Mouse (Mus musculus) urinary bladder, postnatal 14 days (tissue): ENCODE results near the gene Dctn3.
"Not testable (repeated sequence)": the region's sequence is repeated elsewhere in the genome, so short reads cannot be mapped to it uniquely, and the experiment has no call there.

ENCODE experiments used
- DNase-seq: peaks from one replicate; pipeline ENCODE4 v3.0.0; 2021; ENCODE audit warnings: low spot score

The Dctn3 gene

GRCm38 (mm10) chr4:41738256-41738603 lies 15.3 kb upstream of the Dctn3 start:
- no peak for DNase-seq

GRCm38 (mm10) chr4:41737602-41738255 lies 14.8 kb upstream of the Dctn3 start:
- peak; percentile 78 for DNase-seq

- DNase-seq: no peak
These were observed 8.2 kb upstream of the Dctn3 start, which contains the start of gene Arid3c for GRCm38 (mm10) chr4:41731052-41731765. TSS of gene Arid3c (minus strand) at chr4:41731142.

GRCm38 (mm10) chr4:41726826-41727621 lies 4.1 kb upstream of the Dctn3 start:
- no peak for DNase-seq

- DNase-seq: no peak
These were observed 6.1 kb downstream of the Dctn3 start for GRCm38 (mm10) chr4:41716834-41717233.

- DNase-seq: no peak
These were observed 7.4 kb downstream of the Dctn3 start for GRCm38 (mm10) chr4:41715596-41715995.

GRCm38 (mm10) chr4:41715082-41715481 lies 7.9 kb downstream of the Dctn3 start:
- no peak for DNase-seq

GRCm38 (mm10) chr4:41714276-41714675 lies 8.7 kb downstream of the Dctn3 start:
- peak; percentile 70 for DNase-seq

- peak; percentile 80 for DNase-seq
These were observed 9.5 kb downstream of the Dctn3 start, which contains the start of gene Rpp25l for GRCm38 (mm10) chr4:41713197-41714067. TSS of gene Rpp25l (minus strand) at chr4:41713534.

GRCm38 (mm10) chr4:41712421-41713196 lies 10.4 kb downstream of the Dctn3 start:
- DNase-seq: peak; percentile 29

- no peak for DNase-seq
These were observed 11.1 kb downstream of the Dctn3 start for GRCm38 (mm10) chr4:41711705-41712375.

- no peak for DNase-seq
These were observed 12.7 kb downstream of the Dctn3 start for GRCm38 (mm10) chr4:41710229-41710628.

- DNase-seq: no peak
These were observed 14.7 kb downstream of the Dctn3 start for GRCm38 (mm10) chr4:41708192-41708745.

GRCm38 (mm10) chr4:41707011-41707535 lies 15.9 kb downstream of the Dctn3 start:
- DNase-seq: peak; percentile 72

- DNase-seq: no peak
These were observed 16.8 kb downstream of the Dctn3 start for GRCm38 (mm10) chr4:41705922-41706754.

GRCm38 (mm10) chr4:41704651-41705050 lies 18.3 kb downstream of the Dctn3 start:
- DNase-seq: no peak

GRCm38 (mm10) chr4:41702226-41702625 lies 20.7 kb downstream of the Dctn3 start:
- not testable (repeated sequence) for DNase-seq

GRCm38 (mm10) chr4:41700224-41700623 lies 22.7 kb downstream of the Dctn3 start:
- DNase-seq: not testable (repeated sequence)

GRCm38 (mm10) chr4:41699783-41700182 lies 23.2 kb downstream of the Dctn3 start, which contains the start of gene Il11ra1:
TSS of gene Il11ra1 (plus strand) at chr4:41699989.
- DNase-seq: not testable (repeated sequence)
